Mouse (Mus musculus) spleen, adult 2 months (tissue): ENCODE data around the gene Hmg20b. TPM values are rescaled to one million over a fixed set of nuclear protein-coding genes. Genes with fewer than 3 reads are reported as not detected.

Experiments
- DNase-seq, 2 experiments: peaks; one replicate each; pipeline versions ENCODE4 v3.0.0 to v3.0.0-alpha.2; 2012 to 2021; ENCODE audit warnings: low spot score in 2 of 2, low read depth in 1 of 2
- H3K27ac ChIP-seq: fragments of 200-500 bp; 2 replicates; pipeline ENCODE4 v1.5.1; 2012; ENCODE audit warnings: low read length, inconsistent platforms; ENCODE audit not compliant: insufficient read depth
- H3K27me3 ChIP-seq: fragments of 200-500 bp; 2 replicates; pipeline ENCODE4 v1.6.1; 2012; ENCODE audit warnings: mild to moderate bottlenecking, moderate library complexity, low read length, inconsistent platforms; ENCODE audit not compliant: control insufficient read depth, insufficient read depth
- H3K36me3 ChIP-seq: fragments of 200-500 bp; 2 replicates; pipeline ENCODE4 v1.6.1; 2012; ENCODE audit warnings: mild to moderate bottlenecking, low read length, inconsistent platforms; ENCODE audit not compliant: control insufficient read depth, insufficient read depth
- H3K4me1 ChIP-seq: fragments of 200-500 bp; 2 replicates; pipeline ENCODE4 v1.6.1; 2011; ENCODE audit warnings: inconsistent platforms; ENCODE audit not compliant: control insufficient read depth, insufficient read depth, insufficient read length
- H3K4me3 ChIP-seq: fragments of 200-500 bp; 2 replicates; pipeline ENCODE4 v1.5.1; 2011; ENCODE audit warnings: mild to moderate bottlenecking, inconsistent platforms; ENCODE audit not compliant: insufficient read depth, insufficient read length; ENCODE audit errors: extremely low read depth
- CTCF ChIP-seq: fragments of 200-500 bp; IDR thresholded peaks from 2 replicates; pipeline ENCODE4 v1.5.1; 2011; ENCODE audit warnings: mild to moderate bottlenecking, inconsistent platforms; ENCODE audit not compliant: insufficient read depth, insufficient read length, insufficient replicate concordance; ENCODE audit errors: extremely low read depth
- POLR2A ChIP-seq: fragments of 200-500 bp; IDR thresholded peaks from 2 replicates; pipeline ENCODE4 v1.6.1; 2011; ENCODE audit warnings: low read depth, low read length, inconsistent platforms
- WGBS: fragments of 180-500 bp; shearing (Covaris S2); methylation state at CpG from one replicate; pipeline ENCODE4 v1.1.7; 2018; 5-methylcytosine and 5-hydroxymethylcytosine counted together
- polyA plus RNA-seq: library from polyadenylated mRNA; depleted of rRNA; stranded (reverse); fragments of >200 nt; gene quantifications from 2 replicates; pipeline ENCODE4 v1.2.3, GENCODE M21; 2012

Gene Hmg20b
- polyA plus RNA-seq, 1 experiment, result 74.8 TPM

DNA sequence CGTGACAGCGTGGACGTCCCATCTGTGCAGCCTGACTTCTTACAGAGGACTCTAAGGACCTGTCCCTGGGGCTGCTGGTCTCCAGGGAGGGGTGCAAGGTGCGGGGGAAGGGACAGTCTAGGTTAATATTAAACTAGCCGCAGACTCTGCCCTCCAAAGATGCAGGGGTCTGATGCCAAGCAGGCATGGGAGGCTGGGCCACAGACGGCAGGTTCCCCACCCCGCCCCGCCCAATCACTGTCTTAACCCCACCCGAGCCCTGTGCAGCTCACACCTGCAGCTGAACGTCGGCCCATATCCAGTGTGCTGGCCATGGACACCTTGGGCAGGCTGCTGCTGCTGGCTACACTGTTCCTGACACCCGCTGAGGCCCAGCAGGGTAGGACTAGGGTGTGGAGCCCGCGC lies 42.5 kb upstream of the Hmg20b start, which contains the start of gene Smim24:
Smim24 (plus strand) TSS at position 271 of the 405 bp plus-strand sequence.
- Histone ChIP-seq H3K36me3 (peaks cover 4% of the 10 kb centered on the region), H3K27ac (peak within 1 kb of the TSS; percentile 20; the same call in 1 of the 2 replicates), H3K4me3 (peak within 1 kb of the TSS; percentile 56), H3K27me3 (no peaks in the 10 kb centered on the region), H3K4me1 (peaks cover 13% of the 10 kb centered on the region; the same call in 1 of the 2 replicates)
- 40% methylated on average over 14 of the region's 14 CpGs for WGBS
- no peak for DNase-seq
- TF ChIP-seq POLR2A (no peak), CTCF (no peak)

DNA sequence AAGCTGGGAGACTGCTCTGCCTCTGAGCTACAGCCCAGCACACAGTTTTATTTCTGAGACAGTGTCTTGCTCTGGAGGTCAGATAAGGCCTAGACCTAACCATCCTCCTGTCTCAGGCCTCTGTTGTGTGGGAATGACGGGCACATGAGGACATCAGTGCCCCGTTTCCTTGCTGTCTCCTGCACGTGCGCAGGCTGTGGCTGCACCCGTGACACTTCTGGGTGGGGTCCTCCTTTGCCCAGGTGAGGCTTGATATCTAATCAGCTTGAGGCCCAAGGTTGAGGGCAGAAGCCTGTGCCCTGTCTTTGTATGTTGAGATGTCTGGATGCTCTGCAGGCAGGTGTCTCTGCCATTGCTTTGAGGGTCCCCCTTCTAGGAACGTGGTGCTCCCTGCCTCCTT lies 42.0 kb upstream of the Hmg20b start:
- Histone ChIP-seq H3K27me3 (no peaks in the 10 kb centered on the region), H3K27ac (no peak overlapping the region), H3K36me3 (peaks cover 9% of the 10 kb centered on the region), H3K4me3 (no peak overlapping the region), H3K4me1 (peaks cover 13% of the 10 kb centered on the region; the same call in 1 of the 2 replicates)
- DNase-seq, result no peak
- TF ChIP-seq CTCF (no peak), POLR2A (no peak)
- 82% methylated on average over 6 of the region's 6 CpGs for WGBS

DNA sequence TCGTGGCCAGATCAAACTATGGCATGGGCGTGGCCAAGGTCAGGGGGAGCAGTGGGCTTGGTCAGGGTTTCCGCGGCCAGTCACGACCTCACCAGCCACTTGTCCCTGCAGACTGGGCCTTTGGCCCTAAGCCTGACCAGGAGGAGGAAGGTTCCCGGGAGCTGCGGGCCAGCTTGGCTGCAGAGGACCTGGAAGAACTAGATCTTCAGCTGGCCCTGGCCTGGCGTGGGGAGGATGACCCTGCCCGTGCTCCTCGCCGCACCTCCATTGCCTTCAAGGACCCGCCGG lies 40.3 kb upstream of the Hmg20b start:
- Histone ChIP-seq H3K36me3 (peaks cover 14% of the 10 kb centered on the region), H3K27me3 (no peaks in the 10 kb centered on the region), H3K4me1 (peaks cover 13% of the 10 kb centered on the region; the same call in 1 of the 2 replicates), H3K27ac (no peak overlapping the region), H3K4me3 (no peak overlapping the region)
- no peak for DNase-seq
- 92% methylated on average over 13 of the region's 13 CpGs for WGBS
- TF ChIP-seq POLR2A, result no peak
- no peak for TF ChIP-seq CTCF

DNA sequence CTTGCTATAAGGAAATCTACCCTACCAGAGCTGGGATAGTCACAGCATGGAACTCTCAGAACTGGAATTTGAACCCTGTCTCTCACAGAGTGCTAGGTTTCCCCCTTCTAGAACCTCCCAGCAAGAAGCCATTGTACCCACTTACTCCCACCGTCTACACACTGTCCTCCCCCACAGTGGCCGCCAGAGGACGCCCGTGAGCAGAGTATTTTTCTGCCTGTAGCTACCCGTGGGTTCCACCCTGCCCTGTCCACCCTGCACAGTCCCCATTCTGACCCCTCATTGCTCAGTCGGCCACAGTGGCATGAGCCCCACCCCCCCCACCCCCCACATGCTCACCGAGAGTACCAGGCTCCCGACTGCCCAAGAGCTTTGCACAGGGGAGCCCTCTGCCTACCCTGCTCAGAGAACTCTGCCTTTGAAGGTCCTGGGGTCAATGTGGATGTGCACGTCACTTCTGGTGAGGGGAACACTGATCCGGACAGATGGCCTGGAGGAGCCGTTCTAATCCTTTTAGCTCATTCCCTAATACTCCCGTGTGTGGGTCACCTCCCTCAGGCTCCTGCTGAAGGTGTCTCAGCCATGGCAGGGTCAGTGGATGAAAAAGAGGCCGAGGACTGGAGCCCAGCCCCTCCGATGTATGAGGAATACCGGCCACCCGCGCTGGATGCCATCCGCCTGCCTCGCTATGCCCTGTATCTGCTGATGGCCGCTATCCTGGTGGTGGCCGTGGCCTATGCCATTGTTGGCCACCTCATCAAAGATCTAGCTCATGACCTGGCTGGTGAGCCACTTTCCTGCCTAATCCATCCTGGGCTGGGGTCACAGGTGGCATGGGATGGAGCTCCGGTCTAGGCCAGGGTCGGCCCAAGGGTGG lies 39.8 kb upstream of the Hmg20b start:
- peak in 1 of 2 experiments; percentile 66 for DNase-seq
- peaks cover 14% of the 10 kb centered on the region for H3K36me3 ChIP-seq
- no peaks in the 10 kb centered on the region for H3K27me3 ChIP-seq
- H3K4me3 ChIP-seq, result no peak overlapping the region
- TF ChIP-seq POLR2A (no peak), CTCF (peak; percentile 90)
- WGBS, result 58% methylated on average over 23 of the region's 23 CpGs
- no peak overlapping the region for H3K27ac ChIP-seq
- peaks cover 17% of the 10 kb centered on the region; the same call in 1 of the 2 replicates for H3K4me1 ChIP-seq

DNA sequence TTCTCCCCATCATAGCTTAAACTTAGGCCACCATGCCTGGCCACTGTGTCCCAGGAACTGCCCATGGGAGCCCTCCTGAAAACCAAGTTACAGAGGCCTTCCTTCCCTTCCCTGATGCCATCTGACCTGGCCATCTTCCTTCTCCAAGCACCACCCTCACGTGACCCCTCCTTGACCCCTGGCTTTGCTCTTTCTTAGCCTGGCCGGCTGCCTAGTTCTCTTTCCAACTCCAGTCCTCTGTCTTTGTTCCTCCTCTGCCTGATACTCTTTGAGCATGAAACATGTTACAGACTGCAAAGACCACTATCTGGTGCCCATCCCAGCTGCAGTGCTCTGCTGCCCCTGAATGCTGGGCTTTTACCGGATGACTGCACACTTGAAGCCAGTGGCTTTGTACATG lies 39.1 kb upstream of the Hmg20b start:
- 88% methylated on average over 3 of the region's 3 CpGs for WGBS
- DNase-seq, result no peak
- TF ChIP-seq POLR2A, result no peak
- TF ChIP-seq CTCF, result no peak
- H3K36me3 ChIP-seq, result peaks cover 14% of the 10 kb centered on the region
- H3K4me1 ChIP-seq, result peaks cover 19% of the 10 kb centered on the region; the same call in 1 of the 2 replicates
- no peak overlapping the region for H3K4me3 ChIP-seq
- H3K27me3 ChIP-seq, result no peaks in the 10 kb centered on the region
- no peak overlapping the region for H3K27ac ChIP-seq

DNA sequence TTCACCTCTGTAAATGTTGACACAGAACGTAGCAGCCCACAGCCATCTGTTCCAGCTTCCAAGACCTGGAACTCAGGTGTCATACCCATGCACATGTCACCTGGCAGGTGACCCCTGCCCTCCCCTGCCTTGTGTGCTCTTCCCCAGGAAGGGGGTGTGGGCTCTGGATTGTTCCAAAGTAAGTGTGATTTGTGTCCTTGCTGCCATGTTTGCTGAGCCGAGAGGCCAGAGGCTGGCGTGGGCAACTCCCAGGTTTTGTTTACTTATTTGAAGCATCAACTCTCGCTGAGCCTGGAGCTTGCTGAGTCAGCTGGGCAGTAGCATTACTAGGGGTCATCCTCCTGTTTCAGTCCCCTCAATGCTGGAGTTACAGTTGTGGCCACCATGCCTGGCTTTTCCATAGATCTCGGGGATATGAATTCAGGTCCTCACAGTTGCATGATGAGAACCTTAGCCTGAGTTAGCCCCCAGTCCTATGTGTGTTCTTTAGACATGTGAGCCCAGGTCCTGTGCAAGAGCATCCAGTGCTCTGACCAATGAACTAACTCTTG lies 38.3 kb upstream of the Hmg20b start, which contains the start of gene Gm48552:
Gm48552 (plus strand) TSS at position 501 of the 551 bp plus-strand sequence.
- peaks cover 14% of the 10 kb centered on the region for H3K36me3 ChIP-seq
- no peak for TF ChIP-seq POLR2A
- no peak for TF ChIP-seq CTCF
- no peak within 1 kb of the TSS for H3K4me3 ChIP-seq
- peaks cover 16% of the 10 kb centered on the region; the same call in 1 of the 2 replicates for H3K4me1 ChIP-seq
- 92% methylated on average over 5 of the region's 5 CpGs for WGBS
- no peaks in the 10 kb centered on the region for H3K27me3 ChIP-seq
- H3K27ac ChIP-seq, result no peak within 1 kb of the TSS
- no peak for DNase-seq

DNA sequence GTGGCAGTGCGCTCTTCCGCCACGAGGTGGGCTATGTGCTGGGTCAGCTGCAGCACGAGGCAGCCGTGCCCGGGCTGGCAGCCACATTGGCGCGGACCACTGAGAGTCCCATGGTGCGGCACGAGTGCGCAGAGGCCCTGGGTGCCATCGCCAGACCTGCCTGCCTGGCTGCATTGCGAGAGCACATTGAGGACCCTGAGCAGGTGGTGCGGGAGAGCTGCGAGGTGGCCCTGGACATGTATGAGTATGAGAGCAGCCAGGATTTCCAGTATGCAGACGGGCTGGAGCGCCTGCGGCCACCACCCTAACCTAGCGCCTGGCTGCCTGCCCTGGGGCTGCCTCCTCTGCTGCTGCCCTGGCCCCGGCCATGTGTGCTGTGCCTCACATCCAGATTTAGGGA lies 37.4 kb upstream of the Hmg20b start:
- H3K4me1 ChIP-seq, result peaks cover 9% of the 10 kb centered on the region; the same call in 1 of the 2 replicates
- 95% methylated on average over 20 of the region's 20 CpGs for WGBS
- TF ChIP-seq CTCF, result no peak
- TF ChIP-seq POLR2A, result no peak

More for the DNA sequence above, 37.4 kb upstream of the Hmg20b start:
- Histone ChIP-seq H3K27ac (no peak overlapping the region), H3K27me3 (no peaks in the 10 kb centered on the region), H3K4me3 (no peak overlapping the region), H3K36me3 (peaks cover 14% of the 10 kb centered on the region)
- no peak for DNase-seq
